Mouse (Mus musculus): ENCODE measurements around the gene Lrrc8a. TPM values are rescaled to one million over a fixed set of nuclear protein-coding genes. Genes with fewer than 3 reads are reported as not detected.

The Lrrc8a gene
- polyA plus RNA-seq, 1 experiment from 2014 or later, result 61.8 TPM

GRCm38 (mm10) chr2:30299525-30299924, 62.0 kb downstream of the Lrrc8a start:
- H3K9me3 ChIP-seq (replicated peaks; ENCODE audit: control insufficient read depth, low read length), result no peaks in the 10 kb centered on the region

GRCm38 (mm10) chr2:30299966-30300365, 62.5 kb downstream of the Lrrc8a start:
- Histone ChIP-seq H3K27me3 (replicated peaks; ENCODE audit: control insufficient read depth, insufficient read depth, low read length) (no peaks in the 10 kb centered on the region), H3K4me1 (ENCODE audit: control insufficient read depth, insufficient read depth, low read length) (no peaks in the 10 kb centered on the region), H3K27ac (ENCODE audit: low read depth, low read length) (no peak overlapping the region), H3K4me2 (ENCODE audit: low read length) (no peak overlapping the region), H3K4me3 (ENCODE audit: low read depth, low read length) (no peak overlapping the region), H3K9me3 (replicated peaks; ENCODE audit: control insufficient read depth, low read length) (no peaks in the 10 kb centered on the region), H3K36me3 (ENCODE audit: control insufficient read depth, insufficient read depth, low read length) (peaks cover 83% of the 10 kb centered on the region), H3K9ac (ENCODE audit: low read length) (no peak overlapping the region)
- no peak for ATAC-seq
- no peak for DNase-seq (ENCODE audit: low spot score)
- WGBS, result 90% methylated on average over 5 of the region's 5 CpGs

More at GRCm38 (mm10) chr2:30299525-30299924, 62.0 kb downstream of the Lrrc8a start:
- Histone ChIP-seq H3K9ac (ENCODE audit: low read length) (no peak overlapping the region), H3K4me3 (ENCODE audit: low read depth, low read length) (no peak overlapping the region), H3K4me1 (ENCODE audit: control insufficient read depth, insufficient read depth, low read length) (no peaks in the 10 kb centered on the region), H3K27me3 (replicated peaks; ENCODE audit: control insufficient read depth, insufficient read depth, low read length) (no peaks in the 10 kb centered on the region), H3K36me3 (ENCODE audit: control insufficient read depth, insufficient read depth, low read length) (peaks cover 78% of the 10 kb centered on the region), H3K4me2 (ENCODE audit: low read length) (no peak overlapping the region), H3K27ac (ENCODE audit: low read depth, low read length) (no peak overlapping the region)
- ATAC-seq (no peak), DNase-seq (ENCODE audit: low spot score) (no peak)
- WGBS, result 75% methylated on average over 3 of the region's 3 CpGs

GRCm38 (mm10) chr2:30306087-30306486, 68.6 kb downstream of the Lrrc8a start:
- Histone ChIP-seq H3K27me3 (replicated peaks; ENCODE audit: control insufficient read depth, insufficient read depth, low read length) (no peaks in the 10 kb centered on the region), H3K27ac (ENCODE audit: low read depth, low read length) (no peak overlapping the region), H3K4me2 (ENCODE audit: low read length) (no peak overlapping the region), H3K4me1 (ENCODE audit: control insufficient read depth, insufficient read depth, low read length) (no peaks in the 10 kb centered on the region), H3K36me3 (ENCODE audit: control insufficient read depth, insufficient read depth, low read length) (peaks cover 100% of the 10 kb centered on the region), H3K9me3 (replicated peaks; ENCODE audit: control insufficient read depth, low read length) (no peaks in the 10 kb centered on the region), H3K9ac (ENCODE audit: low read length) (no peak overlapping the region), H3K4me3 (ENCODE audit: low read depth, low read length) (no peak overlapping the region)
- 95% methylated on average over 7 of the region's 7 CpGs for WGBS
- DNase-seq (ENCODE audit: low spot score) (no peak), ATAC-seq (no peak)

- H3K4me1 ChIP-seq (ENCODE audit: control insufficient read depth, insufficient read depth, low read length), result no peaks in the 10 kb centered on the region
- H3K9me3 ChIP-seq (replicated peaks; ENCODE audit: control insufficient read depth, low read length), result no peaks in the 10 kb centered on the region
- H3K36me3 ChIP-seq (ENCODE audit: control insufficient read depth, insufficient read depth, low read length), result peaks cover 99% of the 10 kb centered on the region
- no peak for ATAC-seq
- no peak overlapping the region for H3K9ac ChIP-seq (ENCODE audit: low read length)
- no peak for DNase-seq (ENCODE audit: low spot score)
- H3K4me3 ChIP-seq (ENCODE audit: low read depth, low read length), result no peak overlapping the region
- no peaks in the 10 kb centered on the region for H3K27me3 ChIP-seq (replicated peaks; ENCODE audit: control insufficient read depth, insufficient read depth, low read length)
- no peak overlapping the region for H3K4me2 ChIP-seq (ENCODE audit: low read length)
- H3K27ac ChIP-seq (ENCODE audit: low read depth, low read length), result no peak overlapping the region
- 89% methylated on average over 3 of the region's 3 CpGs for WGBS
These were observed 71.8 kb downstream of the Lrrc8a start for GRCm38 (mm10) chr2:30309351-30309750.

- H3K27me3 ChIP-seq (replicated peaks; ENCODE audit: control insufficient read depth, insufficient read depth, low read length), result no peaks in the 10 kb centered on the region
- H3K4me1 ChIP-seq (ENCODE audit: control insufficient read depth, insufficient read depth, low read length), result no peaks in the 10 kb centered on the region
- peaks cover 99% of the 10 kb centered on the region for H3K36me3 ChIP-seq (ENCODE audit: control insufficient read depth, insufficient read depth, low read length)
- H3K9ac ChIP-seq (ENCODE audit: low read length), result no peak overlapping the region
- H3K4me2 ChIP-seq (ENCODE audit: low read length), result no peak overlapping the region
- no peaks in the 10 kb centered on the region for H3K9me3 ChIP-seq (replicated peaks; ENCODE audit: control insufficient read depth, low read length)
- 88% methylated on average over 2 of the region's 2 CpGs for WGBS
- DNase-seq (ENCODE audit: low spot score), result no peak
- no peak overlapping the region for H3K4me3 ChIP-seq (ENCODE audit: low read depth, low read length)
- H3K27ac ChIP-seq (ENCODE audit: low read depth, low read length), result no peak overlapping the region
- no peak for ATAC-seq
These were observed 74.0 kb downstream of the Lrrc8a start for GRCm38 (mm10) chr2:30311481-30311880.

Other genes with a start within 250 kb of the Lrrc8a start
- 51.4 and 63.1 TPM in 2 replicates for gene Wdr34, start 188.8 kb upstream of the Lrrc8a start, polyA plus RNA-seq (2014; fragmentation: Nextera tagmentation; extraction: Ambion mirVana)
- gene Set, start 180.3 kb upstream of the Lrrc8a start, polyA plus RNA-seq (2014; fragmentation: Nextera tagmentation; extraction: Ambion mirVana), result 379 and 393 TPM in 2 replicates
- 2.2 and 2.5 TPM in 2 replicates for gene Pkn3, start 160.0 kb upstream of the Lrrc8a start, polyA plus RNA-seq (2014; fragmentation: Nextera tagmentation; extraction: Ambion mirVana)
- gene Zdhhc12, start 144.1 kb upstream of the Lrrc8a start, polyA plus RNA-seq (2014; fragmentation: Nextera tagmentation; extraction: Ambion mirVana), result 21.6 and 24.1 TPM in 2 replicates
- gene Zer1, start 113.1 kb upstream of the Lrrc8a start, polyA plus RNA-seq (2014; fragmentation: Nextera tagmentation; extraction: Ambion mirVana), result 8.4 and 8.9 TPM in 2 replicates
- gene Tbc1d13, start 104.0 kb upstream of the Lrrc8a start, polyA plus RNA-seq (2014; fragmentation: Nextera tagmentation; extraction: Ambion mirVana), result 16.4 and 17.0 TPM in 2 replicates
- gene Endog, start 66.2 kb upstream of the Lrrc8a start, polyA plus RNA-seq (2014; fragmentation: Nextera tagmentation; extraction: Ambion mirVana), result 12.8 and 17.4 TPM in 2 replicates
- gene Spout1, start 59.3 kb upstream of the Lrrc8a start, polyA plus RNA-seq (2014; fragmentation: Nextera tagmentation; extraction: Ambion mirVana), result 59.6 and 60.7 TPM in 2 replicates
- gene Kyat1, start 31.9 kb upstream of the Lrrc8a start, polyA plus RNA-seq (2014; fragmentation: Nextera tagmentation; extraction: Ambion mirVana), result 16.5 and 17.7 TPM in 2 replicates
- 0.34 and 0.56 TPM in 2 replicates for gene Gm28035, start 2.9 kb downstream of the Lrrc8a start, polyA plus RNA-seq (2014; fragmentation: Nextera tagmentation; extraction: Ambion mirVana)
- gene Phyhd1, start 28.5 kb downstream of the Lrrc8a start, polyA plus RNA-seq (2014; fragmentation: Nextera tagmentation; extraction: Ambion mirVana), result 6.3 and 6.6 TPM in 2 replicates
- gene Gm28038, start 43.3 kb downstream of the Lrrc8a start, polyA plus RNA-seq (2014; fragmentation: Nextera tagmentation; extraction: Ambion mirVana), result not detected in 2 replicates
- 30.2 and 35.4 TPM in 2 replicates for gene Dolk, start 48.6 kb downstream of the Lrrc8a start, polyA plus RNA-seq (2014; fragmentation: Nextera tagmentation; extraction: Ambion mirVana)
- 25.6 and 30.3 TPM in 2 replicates for gene Nup188, start 48.7 kb downstream of the Lrrc8a start, polyA plus RNA-seq (2014; fragmentation: Nextera tagmentation; extraction: Ambion mirVana)
- 106 and 123 TPM in 2 replicates for gene Sh3glb2, start 121.6 kb downstream of the Lrrc8a start, polyA plus RNA-seq (2014; fragmentation: Nextera tagmentation; extraction: Ambion mirVana)
- gene Miga2, start 126.5 kb downstream of the Lrrc8a start, polyA plus RNA-seq (2014; fragmentation: Nextera tagmentation; extraction: Ambion mirVana), result 18.7 and 23.7 TPM in 2 replicates
- 48.1 and 57.8 TPM in 2 replicates for gene Dolpp1, start 154.5 kb downstream of the Lrrc8a start, polyA plus RNA-seq (2014; fragmentation: Nextera tagmentation; extraction: Ambion mirVana)
- gene Crat, start 178.1 kb downstream of the Lrrc8a start, polyA plus RNA-seq (2014; fragmentation: Nextera tagmentation; extraction: Ambion mirVana), result 26.8 and 31.9 TPM in 2 replicates
- 66.6 and 88.4 TPM in 2 replicates for gene Ptpa, start 178.3 kb downstream of the Lrrc8a start, polyA plus RNA-seq (2014; fragmentation: Nextera tagmentation; extraction: Ambion mirVana)
- gene Ier5l, start 236.5 kb downstream of the Lrrc8a start, polyA plus RNA-seq (2014; fragmentation: Nextera tagmentation; extraction: Ambion mirVana), result 3.0 and 3.6 TPM in 2 replicates

Measured in forebrain, embryonic 14.5 days (tissue).